Mouse (Mus musculus) lung, embryonic 16.5 days (tissue): ENCODE measurements at regions not wholly inside any gene's neighbourhood (a gene's known extent, or its start where the extent isn't known, plus 50 kb on each side); places are given as distances from the start of the nearest gene placed in this dataset.

Experiments used
- ATAC-seq: fragments of 200-750 bp; cut with Nextera tagmentation; 2 replicates; pipeline ENCODE4 v1.8.0; 2017; ENCODE audit warnings: low read depth, mild to moderate bottlenecking, moderate library complexity
- H3K27ac ChIP-seq: fragments of 300-500 bp; sonication (generic); 2 replicates; pipeline ENCODE4 v1.5.1; 2014; ENCODE audit warnings: mild to moderate bottlenecking, control low read depth, low read length
- H3K27me3 ChIP-seq: fragments of 300-500 bp; sonication (generic); 2 replicates; pipeline ENCODE4 v1.6.1; 2014; ENCODE audit warnings: low read depth, low read length, mixed read lengths; ENCODE audit not compliant: control insufficient read depth, insufficient read depth
- H3K36me3 ChIP-seq: fragments of 300-500 bp; sonication (generic); 2 replicates; pipeline ENCODE4 v1.6.1; 2014; ENCODE audit warnings: low read length; ENCODE audit not compliant: control insufficient read depth, insufficient read depth
- H3K4me1 ChIP-seq: fragments of 300-500 bp; sonication (generic); replicated peaks from 2 replicates; pipeline ENCODE4 v1.6.1; 2014; ENCODE audit warnings: low read length, mixed read lengths; ENCODE audit not compliant: control insufficient read depth, insufficient read depth
- H3K4me2 ChIP-seq: fragments of 300-500 bp; sonication (generic); 2 replicates; pipeline ENCODE4 v1.6.1; 2014; ENCODE audit warnings: low read depth, low read length, control low read depth
- H3K4me3 ChIP-seq: fragments of 300-500 bp; sonication (generic); 2 replicates; pipeline ENCODE4 v1.5.1; 2014; ENCODE audit warnings: mild to moderate bottlenecking, low read length, control low read depth
- H3K9ac ChIP-seq: fragments of 300-500 bp; sonication (generic); 2 replicates; pipeline ENCODE4 v1.6.1; 2014; ENCODE audit warnings: low read length, control low read depth
- H3K9me3 ChIP-seq: fragments of 300-500 bp; sonication (generic); 2 replicates; pipeline ENCODE4 v1.6.1; 2016; ENCODE audit warnings: low read length; ENCODE audit not compliant: control insufficient read depth
- WGBS: fragments of 180-500 bp; shearing (Covaris S2); extraction: QIAGEN DNeasy Blood & Tissue Kit; methylation state at CpG from one replicate; pipeline ENCODE4 v1.1.7; 2014; 5-methylcytosine and 5-hydroxymethylcytosine counted together

DNA sequence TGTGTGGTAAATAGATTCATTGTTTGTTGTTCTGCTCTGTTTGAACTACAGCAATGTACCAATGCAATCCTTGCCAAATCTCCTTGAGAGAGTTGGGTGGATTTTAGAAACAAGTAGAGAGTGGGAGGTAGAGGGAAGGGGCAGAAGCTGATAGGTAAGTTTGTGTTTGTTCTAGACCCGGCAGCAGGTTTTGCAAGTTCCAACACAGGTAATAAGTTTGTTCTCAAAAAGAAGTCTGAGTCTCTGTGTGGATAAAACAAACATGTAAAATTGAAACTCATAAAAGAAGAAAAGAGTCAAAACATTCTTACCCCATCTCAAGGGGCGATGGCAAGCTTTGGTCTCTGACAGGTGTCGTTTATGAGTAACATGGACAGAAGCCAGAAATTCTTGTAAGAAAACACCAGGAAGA, 788.3 kb upstream of the Alcam start:
- Histone ChIP-seq H3K27me3 (no peaks in the 10 kb centered on the region), H3K27ac (0 out of 2 replicates have a peak overlapping the region, but pooled peaks have one; percentile 12), H3K4me1 (no peaks in the 10 kb centered on the region), H3K4me2 (no peak overlapping the region), H3K9me3 (no peaks in the 10 kb centered on the region), H3K4me3 (no peak overlapping the region), H3K36me3 (no peaks in the 10 kb centered on the region), H3K9ac (no peak overlapping the region)
- 52% methylated on average over 3 of the region's 3 CpGs for WGBS
- peak; percentile 71 for ATAC-seq

DNA sequence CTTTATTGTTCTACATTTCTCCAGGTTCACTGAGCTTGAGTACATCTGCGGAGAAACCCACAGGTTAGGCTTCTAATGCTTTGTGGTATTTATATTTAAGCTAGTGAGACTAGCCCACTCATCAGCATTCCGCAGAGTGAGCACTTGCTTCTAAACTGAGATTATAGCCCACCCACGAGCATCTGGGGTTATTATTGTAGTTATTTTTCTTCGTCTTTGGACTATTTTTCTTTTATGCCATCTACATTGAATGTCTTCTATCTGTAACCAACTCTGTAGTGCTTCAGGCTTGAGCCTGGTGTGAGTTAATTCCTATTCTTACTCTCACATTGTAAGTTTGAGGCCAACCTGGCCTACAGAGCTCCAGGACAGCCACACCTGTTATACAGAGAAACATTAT, 765.0 kb upstream of the Alcam start:
- Histone ChIP-seq H3K9me3 (no peaks in the 10 kb centered on the region), H3K27ac (no peak overlapping the region), H3K4me2 (no peak overlapping the region), H3K9ac (no peak overlapping the region), H3K4me1 (no peaks in the 10 kb centered on the region), H3K36me3 (no peaks in the 10 kb centered on the region), H3K27me3 (no peaks in the 10 kb centered on the region), H3K4me3 (no peak overlapping the region)
- 76% methylated on average over 4 of the region's 4 CpGs for WGBS
- ATAC-seq, result no peak

DNA sequence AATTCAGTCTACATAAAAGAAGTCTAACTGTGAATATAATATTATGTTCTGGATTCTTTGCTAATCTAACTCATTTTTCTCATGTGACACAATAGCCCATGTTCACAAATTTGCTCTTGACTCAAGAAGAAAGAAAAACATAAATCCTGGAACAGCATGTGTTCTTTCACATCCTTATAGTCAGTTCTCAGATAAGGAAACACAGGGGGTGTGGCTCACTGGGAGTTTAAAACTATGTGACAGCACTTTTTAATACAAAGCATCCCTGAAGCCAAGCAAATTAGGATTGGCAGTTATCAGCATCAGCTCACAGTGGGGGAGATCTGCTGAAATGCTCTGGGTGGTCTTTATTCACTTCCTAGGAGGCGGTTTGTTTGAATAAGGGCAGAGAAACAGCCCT, 747.6 kb upstream of the Alcam start:
- ATAC-seq, result no peak
- H3K27me3 ChIP-seq, result no peaks in the 10 kb centered on the region
- WGBS, result 14% methylated on average over 1 of the region's 1 CpGs
- no peak overlapping the region for H3K4me2 ChIP-seq
- no peaks in the 10 kb centered on the region for H3K9me3 ChIP-seq
- H3K36me3 ChIP-seq, result no peaks in the 10 kb centered on the region
- H3K9ac ChIP-seq, result no peak overlapping the region
- no peaks in the 10 kb centered on the region for H3K4me1 ChIP-seq
- no peak overlapping the region for H3K4me3 ChIP-seq
- H3K27ac ChIP-seq, result no peak overlapping the region

DNA sequence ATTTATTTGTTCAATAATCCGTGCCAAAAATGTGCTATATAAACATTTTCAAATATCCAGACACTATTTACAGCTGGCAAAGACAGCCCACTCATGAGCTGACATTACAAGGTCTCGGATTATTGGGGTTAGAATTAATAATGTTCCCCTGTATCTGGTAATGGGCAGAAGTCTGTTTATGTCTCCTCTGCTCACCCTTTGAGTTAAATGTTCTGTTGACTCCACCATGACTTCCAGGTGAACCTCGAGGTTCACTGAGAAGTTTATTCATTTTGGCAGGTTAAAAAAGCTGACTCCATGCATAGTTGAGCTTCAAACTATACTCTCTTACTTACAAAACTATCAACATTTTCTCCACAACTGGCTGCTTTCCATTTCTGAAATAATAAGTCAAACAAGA, 732.6 kb upstream of the Alcam start:
- Histone ChIP-seq H3K27ac (no peak overlapping the region), H3K36me3 (no peaks in the 10 kb centered on the region), H3K9ac (no peak overlapping the region), H3K4me2 (no peak overlapping the region), H3K9me3 (no peaks in the 10 kb centered on the region), H3K4me3 (no peak overlapping the region), H3K27me3 (no peaks in the 10 kb centered on the region), H3K4me1 (no peaks in the 10 kb centered on the region; the same call in 1 of the 2 replicates)
- WGBS, result 31% methylated on average over 3 of the region's 3 CpGs
- ATAC-seq, result no peak

DNA sequence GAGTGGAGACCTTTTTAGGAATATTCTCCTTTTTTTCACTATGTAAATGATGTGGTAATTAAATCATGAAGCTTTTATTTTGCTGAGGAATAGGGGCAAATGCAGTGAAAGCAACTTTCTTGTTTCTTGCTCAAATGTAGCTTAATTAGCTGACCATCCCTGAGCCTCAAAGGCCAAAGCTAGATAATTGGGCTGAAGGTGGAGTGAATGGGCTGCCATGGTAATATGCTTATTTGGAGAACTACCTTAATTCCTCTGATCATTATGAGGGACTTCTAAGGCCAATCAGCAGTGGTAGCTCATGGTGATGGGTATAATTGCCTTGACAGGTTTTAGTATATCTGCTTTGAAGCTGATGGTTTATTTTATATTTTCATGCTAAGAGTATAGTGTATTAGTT, 702.5 kb upstream of the Alcam start:
- Histone ChIP-seq H3K9ac (no peak overlapping the region), H3K4me3 (no peak overlapping the region), H3K9me3 (no peaks in the 10 kb centered on the region), H3K36me3 (no peaks in the 10 kb centered on the region), H3K4me1 (no peaks in the 10 kb centered on the region), H3K4me2 (no peak overlapping the region), H3K27me3 (no peaks in the 10 kb centered on the region), H3K27ac (no peak overlapping the region)
- no peak for ATAC-seq

DNA sequence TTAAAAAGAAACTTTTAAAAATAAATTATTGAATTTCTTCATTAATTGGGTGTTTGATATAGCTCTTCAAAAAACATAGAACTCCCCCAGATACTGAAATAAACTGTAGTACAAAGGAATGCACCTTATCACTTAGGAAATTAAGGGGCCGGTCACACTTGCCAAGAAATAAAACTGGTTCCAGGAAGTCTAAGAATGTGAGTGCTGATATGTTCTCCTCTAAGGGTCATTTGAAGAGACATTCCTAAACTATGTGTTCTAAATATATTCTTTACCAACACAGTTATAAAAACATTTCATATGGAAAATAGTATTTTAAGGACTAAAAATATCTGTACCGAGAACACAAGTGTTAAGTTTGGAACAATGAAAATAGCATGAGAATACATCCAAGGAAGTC, 676.8 kb upstream of the Alcam start:
- peak; percentile 71; the same call in 1 of the 2 replicates for ATAC-seq
- 19% methylated on average over 2 of the region's 2 CpGs for WGBS
- Histone ChIP-seq H3K9ac (no peak overlapping the region), H3K4me2 (no peak overlapping the region), H3K4me1 (no peaks in the 10 kb centered on the region; the same call in 1 of the 2 replicates), H3K9me3 (no peaks in the 10 kb centered on the region), H3K27ac (no peak overlapping the region), H3K36me3 (no peaks in the 10 kb centered on the region), H3K27me3 (no peaks in the 10 kb centered on the region), H3K4me3 (no peak overlapping the region)

DNA sequence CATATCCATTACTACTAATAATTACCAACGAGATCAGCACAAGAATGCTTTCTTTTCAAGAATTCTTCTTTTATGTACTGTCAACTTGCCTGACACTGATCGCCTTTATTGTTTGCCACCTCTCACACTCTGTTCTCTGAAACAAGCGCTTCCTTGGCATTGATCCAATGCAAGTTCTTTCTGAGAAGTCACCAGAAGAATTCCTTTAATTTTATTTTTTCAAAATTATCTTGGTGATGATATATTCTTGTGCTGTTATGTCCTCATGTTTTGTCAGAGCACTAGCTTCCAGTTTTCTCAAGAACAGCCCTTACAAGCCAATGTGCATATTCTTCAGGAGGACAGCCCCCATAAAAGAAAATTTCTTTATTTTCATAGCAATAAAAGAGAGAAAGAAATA, 654.9 kb upstream of the Alcam start:
- Histone ChIP-seq H3K27ac (no peak overlapping the region), H3K9me3 (no peaks in the 10 kb centered on the region), H3K36me3 (no peaks in the 10 kb centered on the region), H3K4me3 (no peak overlapping the region), H3K27me3 (no peaks in the 10 kb centered on the region), H3K4me1 (no peaks in the 10 kb centered on the region), H3K4me2 (no peak overlapping the region), H3K9ac (no peak overlapping the region)
- 43% methylated on average over 3 of the region's 3 CpGs for WGBS
- ATAC-seq, result no peak

DNA sequence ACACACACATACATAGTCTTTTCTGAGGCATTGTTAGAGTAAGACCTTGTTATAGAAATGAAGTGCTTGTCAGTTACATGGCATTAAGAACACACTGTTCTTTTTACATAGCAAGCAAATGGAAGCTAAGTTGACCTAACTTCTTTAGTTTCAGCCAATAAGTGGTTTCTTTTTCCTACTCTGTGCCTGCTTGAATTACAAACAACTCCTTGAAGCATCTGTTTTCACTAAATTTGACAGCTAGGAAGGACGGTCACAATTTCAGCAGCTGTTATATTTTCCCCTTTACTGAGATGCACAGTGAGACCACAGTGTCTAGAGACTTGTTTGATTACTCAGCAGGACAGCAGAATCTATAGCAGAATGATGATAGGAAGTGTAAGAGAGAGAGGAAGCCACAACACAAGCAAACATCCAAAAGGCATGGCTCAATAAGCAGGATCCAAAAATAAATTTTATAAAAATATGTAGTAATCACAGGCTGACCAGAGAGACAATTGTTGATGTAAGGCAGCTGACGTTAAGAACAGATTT, 641.6 kb upstream of the Alcam start:
- Histone ChIP-seq H3K4me3 (no peak overlapping the region), H3K4me2 (no peak overlapping the region), H3K9me3 (no peaks in the 10 kb centered on the region), H3K27ac (no peak overlapping the region), H3K4me1 (no peaks in the 10 kb centered on the region), H3K27me3 (no peaks in the 10 kb centered on the region), H3K9ac (no peak overlapping the region), H3K36me3 (no peaks in the 10 kb centered on the region)
- peak; percentile 70 for ATAC-seq
- WGBS, result 38% methylated on average over 2 of the region's 2 CpGs

DNA sequence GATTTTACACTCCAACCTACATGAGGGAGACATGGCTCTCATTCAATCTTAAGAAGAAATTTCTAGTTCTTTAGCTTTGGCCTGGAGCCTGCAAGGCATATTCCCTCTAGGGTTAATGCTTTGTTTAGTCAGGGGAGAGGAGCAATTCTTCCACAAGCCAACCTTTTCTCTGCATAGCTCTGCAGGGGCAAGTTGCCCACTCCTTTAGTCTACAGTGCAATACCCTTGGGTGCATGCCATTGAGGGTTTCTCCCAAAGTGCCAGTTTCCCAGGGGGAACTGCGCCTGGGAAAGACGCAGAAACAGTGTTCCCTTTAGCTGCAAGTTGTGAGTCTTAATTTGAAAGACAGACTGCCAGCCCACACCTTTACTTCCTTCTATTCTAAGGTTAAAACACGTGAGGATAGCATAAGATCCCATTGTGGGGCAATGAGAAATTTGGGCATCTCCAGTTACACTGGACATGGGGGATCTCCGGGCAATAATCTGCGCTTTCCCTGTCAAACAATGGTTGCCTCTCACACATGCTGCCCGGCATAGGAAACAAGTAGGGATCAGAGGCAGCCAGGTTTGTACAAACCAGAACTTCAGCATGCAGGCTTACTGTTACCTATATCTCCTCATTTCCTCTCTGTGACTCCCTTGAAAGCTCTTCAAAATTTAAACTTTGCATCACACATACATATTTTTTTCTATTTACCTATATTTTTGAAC, 620.1 kb upstream of the Alcam start:
- ATAC-seq, result no peak
- H3K9ac ChIP-seq, result no peak overlapping the region
- H3K4me2 ChIP-seq, result no peak overlapping the region
- H3K4me3 ChIP-seq, result no peak overlapping the region
- WGBS, result 76% methylated on average over 6 of the region's 6 CpGs
- no peaks in the 10 kb centered on the region for H3K9me3 ChIP-seq
- no peaks in the 10 kb centered on the region for H3K27me3 ChIP-seq
- no peaks in the 10 kb centered on the region for H3K4me1 ChIP-seq
- H3K36me3 ChIP-seq, result no peaks in the 10 kb centered on the region
- no peak overlapping the region for H3K27ac ChIP-seq
